Mouse (Mus musculus) cortical plate, adult 2 months (tissue): ENCODE measurements around the gene Pdpn.

Experiments used
- CTCF ChIP-seq: fragments of 200-500 bp; IDR thresholded peaks from 2 replicates; pipeline ENCODE4 v1.5.1; 2011; ENCODE audit warnings: mild to moderate bottlenecking, control low read depth, low read length; ENCODE audit not compliant: insufficient read depth; ENCODE audit errors: extremely low read depth
- POLR2A ChIP-seq: fragments of 200-500 bp; IDR thresholded peaks from 2 replicates; pipeline ENCODE4 v1.6.1; 2011; ENCODE audit warnings: mild to moderate bottlenecking, low read length, control low read depth; ENCODE audit not compliant: insufficient read depth; ENCODE audit errors: extremely low read depth

GRCm38 (mm10) chr4:143305987-143306772 lies 6.8 kb upstream of the Pdpn start:
- TF ChIP-seq CTCF: no peak
- no peak for TF ChIP-seq POLR2A
